Mouse (Mus musculus): ENCODE measurements around the gene Kdm8.

- peak; percentile 91 to 96 (median 96) for TF ChIP-seq CTCF (IDR thresholded peaks at IDR 0.05 in 2 of 3, conservative IDR thresholded peaks at IDR 0.05 in 1 of 3; ENCODE audit: control insufficient read depth in 1 of 3, insufficient read depth in 1 of 3, low read depth in 2 of 3, low read length in 3 of 3, poor library complexity in 1 of 3, severe bottlenecking in 1 of 3)
- no peak for TF ChIP-seq EP300 (IDR thresholded peaks at IDR 0.05; ENCODE audit: low read depth in 1 of 2, low read length in 2 of 2)
- no peak for TF ChIP-seq CHD2 (IDR thresholded peaks at IDR 0.05; ENCODE audit: low read length)
- no peak for TF ChIP-seq MXI1 (IDR thresholded peaks at IDR 0.05; ENCODE audit: low read depth, low read length)
- peak; percentile 27; the same call in 1 of the 2 replicates for TF ChIP-seq TCF12 (IDR thresholded peaks at IDR 0.05; ENCODE audit: low read depth, low read length)
- no peak for TF ChIP-seq USF1 (IDR thresholded peaks at IDR 0.05; ENCODE audit: low read depth, low read length)
- TF ChIP-seq TAL1 (IDR thresholded peaks at IDR 0.05; ENCODE audit: low read length) = no peak
- no peak for TF ChIP-seq ZNF384 (IDR thresholded peaks at IDR 0.05; ENCODE audit: low read depth, low read length)
- TF ChIP-seq POLR2A (IDR thresholded peaks at IDR 0.05; ENCODE audit: control insufficient read depth in 1 of 2, insufficient read depth in 1 of 2, low read depth in 1 of 2, low read length in 2 of 2, poor library complexity in 1 of 2) = no peak
- no peak for TF ChIP-seq UBTF (IDR thresholded peaks at IDR 0.05; ENCODE audit: borderline replicate concordance, insufficient read depth, low read depth, low read length)
- no peak for TF ChIP-seq GABPA (IDR thresholded peaks at IDR 0.05; ENCODE audit: low read depth, low read length)
These were observed 24.3 kb upstream of the Kdm8 start for GRCm38 (mm10) chr7:125420190-125420589.

All from MEL (cell line).